Mouse (Mus musculus) C2C12 (cell line): ENCODE results near the gene Gypa. TPM values are rescaled to one million over a fixed set of nuclear protein-coding genes. Genes with fewer than 3 reads are reported as not detected.

Source experiments
- H3K27me3 ChIP-seq: one replicate; pipeline ENCODE4 v1.6.1; 2011; ENCODE audit not compliant: control insufficient read depth, insufficient read depth, insufficient read length
- H3K36me3 ChIP-seq: one replicate; pipeline ENCODE4 v1.6.1; 2011; ENCODE audit not compliant: control insufficient read depth, insufficient read depth
- H3K4me3 ChIP-seq: one replicate; pipeline ENCODE4 v1.5.1; 2011; ENCODE audit warnings: mild to moderate bottlenecking, control low read depth; ENCODE audit not compliant: poor library complexity, insufficient read depth, severe bottlenecking
- H3K79me2 ChIP-seq: one replicate; pipeline ENCODE4 v1.6.1; 2011; ENCODE audit not compliant: control insufficient read depth, insufficient read depth
- H3K79me3 ChIP-seq: one replicate; pipeline ENCODE4 v1.6.1; 2011; ENCODE audit warnings: low read depth, control low read depth
- H3ac ChIP-seq: one replicate; pipeline ENCODE3; 2011; ENCODE audit warnings: low read depth; ENCODE audit not compliant: control insufficient read depth, insufficient read length
- CEBPB ChIP-seq: IDR thresholded peaks from one replicate; pipeline ENCODE4 v1.6.1; 2011; ENCODE audit warnings: low read depth, mild to moderate bottlenecking, control low read depth, moderate library complexity
- CTCF ChIP-seq: IDR thresholded peaks from one replicate; pipeline ENCODE4 v1.5.1; 2011; ENCODE audit not compliant: control insufficient read depth, insufficient read depth, insufficient read length
- FOSL1 ChIP-seq: IDR thresholded peaks from one replicate; pipeline ENCODE4 v1.8.0; 2011; ENCODE audit warnings: mild to moderate bottlenecking, low read length; ENCODE audit not compliant: poor library complexity, insufficient read depth, severe bottlenecking
- MAX ChIP-seq: IDR thresholded peaks from one replicate; pipeline ENCODE4 v1.6.1; 2011; ENCODE audit warnings: mild to moderate bottlenecking, control low read depth
- MYOD1 ChIP-seq: IDR thresholded peaks from one replicate; pipeline ENCODE4 v1.6.1; 2011; ENCODE audit warnings: low read depth; ENCODE audit not compliant: control insufficient read depth, insufficient read length
- MYOG ChIP-seq: IDR thresholded peaks from one replicate; pipeline ENCODE4 v1.6.1; 2011; ENCODE audit not compliant: control insufficient read depth, insufficient read length; ENCODE audit errors: extremely low read depth
- USF1 ChIP-seq: IDR thresholded peaks from one replicate; pipeline ENCODE4 v1.6.1; 2011; ENCODE audit warnings: low read depth, mild to moderate bottlenecking, control low read depth, moderate library complexity
- polyA plus RNA-seq: library from polyadenylated mRNA; unstranded; fragments of >200 nt; fragmentation: generic; extraction: Trizol; gene quantifications from one replicate; pipeline ENCODE4 v1.2.1, GENCODE M21; 2012; ENCODE audit warnings: missing spikeins

Gypa gene
- polyA plus RNA-seq, 1 experiment: not detected

DNA sequence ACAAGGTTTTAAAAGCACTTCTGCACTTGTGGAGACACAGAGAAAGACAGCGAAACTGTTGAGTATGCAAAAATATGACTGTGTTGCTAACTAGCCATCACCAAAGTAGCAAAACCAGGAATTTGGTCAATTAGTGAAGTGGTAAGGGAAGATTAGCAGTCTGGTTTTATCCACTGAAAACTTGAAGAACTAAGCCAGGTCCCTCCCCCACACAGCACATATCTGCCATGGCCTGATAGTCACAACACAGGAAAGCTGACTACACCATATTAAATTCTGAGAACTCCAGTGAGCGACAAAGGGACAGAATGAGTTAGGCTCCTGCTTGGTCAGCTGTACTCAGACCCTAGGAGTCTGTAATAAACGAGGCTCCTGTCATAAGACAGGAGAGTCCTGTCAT is 57.7 kb downstream of the Gypa start:
- H3K79me3 ChIP-seq: no peaks in the 10 kb centered on the region
- H3K36me3 ChIP-seq: no peaks in the 10 kb centered on the region
- no peak overlapping the region for H3K4me3 ChIP-seq
- no peaks in the 10 kb centered on the region for H3K27me3 ChIP-seq
- no peak overlapping the region for H3ac ChIP-seq
- no peaks in the 10 kb centered on the region for H3K79me2 ChIP-seq
- TF ChIP-seq CTCF (no peak), CEBPB (no peak), MYOG (no peak), MYOD1 (no peak), USF1 (no peak), MAX (no peak), FOSL1 (no peak)

DNA sequence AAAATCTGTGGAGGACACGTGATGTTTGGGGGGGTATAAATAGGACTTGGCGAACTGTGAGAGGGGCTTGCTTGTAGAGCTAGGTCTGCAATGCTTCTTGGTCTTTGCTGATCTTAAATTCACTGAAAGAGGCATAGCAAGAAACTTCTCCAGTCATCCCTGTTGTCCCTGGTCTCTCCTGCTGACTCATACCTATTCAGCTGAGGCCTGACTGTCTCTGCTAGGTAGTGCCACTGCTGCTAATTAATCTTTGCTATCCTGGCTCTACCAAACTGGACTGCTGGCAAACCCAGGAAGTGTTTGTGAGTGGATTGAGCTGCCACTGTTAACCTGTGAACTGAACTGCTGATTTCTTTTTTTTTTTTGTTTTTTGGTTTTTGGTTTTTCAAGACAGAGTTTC is 61.4 kb downstream of the Gypa start:
- TF ChIP-seq MAX: no peak
- TF ChIP-seq CTCF: no peak
- no peak for TF ChIP-seq CEBPB
- TF ChIP-seq FOSL1: no peak
- no peak for TF ChIP-seq MYOG
- TF ChIP-seq USF1: no peak
- TF ChIP-seq MYOD1: no peak
- Histone ChIP-seq H3K36me3 (no peaks in the 10 kb centered on the region), H3K27me3 (no peaks in the 10 kb centered on the region), H3K4me3 (no peak overlapping the region), H3K79me2 (no peaks in the 10 kb centered on the region), H3K79me3 (no peaks in the 10 kb centered on the region), H3ac (no peak overlapping the region)

Other genes starting within 250 kb of the Gypa start
- not detected for gene Frem3, start 117.3 kb downstream of the Gypa start, polyA plus RNA-seq
- gene Smarca5, start 245.7 kb downstream of the Gypa start, polyA plus RNA-seq: 17.4 TPM